Mouse (Mus musculus) heart, embryonic 14.5 days (tissue): Measurements from ENCODE around the gene Osbpl5. TPM values are rescaled to one million over a fixed set of nuclear protein-coding genes. Genes with fewer than 3 reads are reported as not detected.

ENCODE experiments used
- ATAC-seq: fragments of 200-750 bp; cut with Nextera tagmentation; 2 replicates; pipeline ENCODE4 v1.8.0; 2017; ENCODE audit warnings: low read depth, moderate TSS enrichment; ENCODE audit not compliant: insufficient number of reproducible peaks, insufficient read depth, low FRiP score
- H3K27ac ChIP-seq, 2 experiments: fragments of 200-500 bp in 1 of 2; fragments of 300-500 bp in 1 of 2; sonication (generic) in 1 of 2; replicated peaks in 1 of 2; 2 replicates each; pipeline ENCODE4 v1.5.1; 2012 to 2014; ENCODE audit warnings: low read depth in 2 of 2, low read length in 2 of 2, control low read depth in 1 of 2, mild to moderate bottlenecking in 1 of 2, mixed read lengths in 1 of 2; ENCODE audit not compliant: control insufficient read depth in 1 of 2, insufficient read depth in 1 of 2
- H3K27me3 ChIP-seq: fragments of 300-500 bp; sonication (generic); 2 replicates; pipeline ENCODE4 v1.6.1; 2014; ENCODE audit warnings: mild to moderate bottlenecking, low read length, control low read depth; ENCODE audit not compliant: control insufficient read depth, insufficient read depth
- H3K36me3 ChIP-seq: fragments of 300-500 bp; sonication (generic); 2 replicates; pipeline ENCODE4 v1.6.1; 2014; ENCODE audit warnings: mild to moderate bottlenecking, control low read depth, low read length, mixed read lengths; ENCODE audit not compliant: control insufficient read depth, insufficient read depth
- H3K4me1 ChIP-seq, 2 experiments: fragments of 200-500 bp in 1 of 2; fragments of 300-500 bp in 1 of 2; sonication (generic) in 1 of 2; 2 replicates each; pipeline ENCODE4 v1.6.1; 2012 to 2014; ENCODE audit warnings: low read length in 2 of 2, control low read depth in 1 of 2, mixed read lengths in 1 of 2; ENCODE audit not compliant: control insufficient read depth in 2 of 2, insufficient read depth in 2 of 2
- H3K4me2 ChIP-seq: fragments of 300-500 bp; sonication (generic); 2 replicates; pipeline ENCODE4 v1.6.1; 2014; ENCODE audit warnings: mild to moderate bottlenecking, low read length
- H3K4me3 ChIP-seq, 2 experiments: fragments of 200-500 bp in 1 of 2; fragments of 300-500 bp in 1 of 2; sonication (generic) in 1 of 2; 2 replicates each; pipeline ENCODE4 v1.5.1; 2012 to 2014; ENCODE audit warnings: low read length in 2 of 2, mild to moderate bottlenecking in 2 of 2, control low read depth in 1 of 2, low read depth in 1 of 2, moderate library complexity in 1 of 2; ENCODE audit not compliant: control insufficient read depth in 1 of 2, insufficient read depth in 1 of 2
- H3K9ac ChIP-seq: fragments of 300-500 bp; sonication (generic); 2 replicates; pipeline ENCODE4 v1.6.1; 2014; ENCODE audit warnings: mild to moderate bottlenecking, low read length
- H3K9me3 ChIP-seq: fragments of 300-500 bp; sonication (generic); 2 replicates; pipeline ENCODE4 v1.6.1; 2016; ENCODE audit warnings: low read length, control low read depth; ENCODE audit not compliant: control insufficient read depth
- WGBS: fragments of 180-500 bp; shearing (Covaris S2); extraction: QIAGEN DNeasy Blood & Tissue Kit; methylation state at CpG from one replicate; pipeline ENCODE4 v1.1.7; 2014; 5-methylcytosine and 5-hydroxymethylcytosine counted together
- polyA plus RNA-seq: library from polyadenylated mRNA; unstranded; fragments of >200 nt; fragmentation: Nextera tagmentation; extraction: Ambion mirVana; gene quantifications from 2 replicates; pipeline ENCODE4 v1.2.1, GENCODE M21; 2014

Gene Osbpl5
- polyA plus RNA-seq, 1 experiment from 2014 or later: 34.9 TPM

DNA sequence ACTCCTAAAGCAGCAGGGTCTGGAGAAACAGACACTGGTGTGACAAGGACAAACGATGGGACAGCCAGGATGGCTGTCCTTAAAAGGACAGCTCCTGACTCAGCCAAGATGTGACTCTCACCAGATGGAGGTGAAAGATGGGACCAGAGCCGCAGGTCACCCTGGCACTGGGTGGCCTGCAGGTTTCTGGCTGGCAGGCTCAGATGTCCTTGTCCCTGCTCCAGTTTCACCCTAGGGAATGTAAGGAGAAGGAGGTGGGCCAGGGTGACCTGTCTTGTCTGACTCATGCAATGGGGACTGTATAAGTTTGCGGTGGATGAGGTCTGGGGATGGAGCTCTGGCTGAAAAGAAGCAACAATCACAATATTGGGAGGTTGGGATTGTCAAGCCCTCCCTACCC lies 4.2 kb downstream of the Osbpl5 start:
- no peaks in the 10 kb centered on the region for H3K36me3 ChIP-seq
- no peak overlapping the region for H3K4me2 ChIP-seq
- ATAC-seq: no peak
- no peak overlapping the region; the same call in 1 of the 2 replicates for H3K9ac ChIP-seq
- peaks cover 25% of the 10 kb centered on the region; the same call in 1 of the 2 replicates for H3K27me3 ChIP-seq
- no peaks in the 10 kb centered on the region for H3K9me3 ChIP-seq
- H3K4me1 ChIP-seq: peaks cover 16 to 24% of the 10 kb centered on the region in 2 experiments; a peak in 3 of 4 replicates
- no peak overlapping the region for H3K4me3 ChIP-seq
- 66% methylated on average over 3 of the region's 3 CpGs for WGBS
- H3K27ac ChIP-seq: no peak overlapping the region

DNA sequence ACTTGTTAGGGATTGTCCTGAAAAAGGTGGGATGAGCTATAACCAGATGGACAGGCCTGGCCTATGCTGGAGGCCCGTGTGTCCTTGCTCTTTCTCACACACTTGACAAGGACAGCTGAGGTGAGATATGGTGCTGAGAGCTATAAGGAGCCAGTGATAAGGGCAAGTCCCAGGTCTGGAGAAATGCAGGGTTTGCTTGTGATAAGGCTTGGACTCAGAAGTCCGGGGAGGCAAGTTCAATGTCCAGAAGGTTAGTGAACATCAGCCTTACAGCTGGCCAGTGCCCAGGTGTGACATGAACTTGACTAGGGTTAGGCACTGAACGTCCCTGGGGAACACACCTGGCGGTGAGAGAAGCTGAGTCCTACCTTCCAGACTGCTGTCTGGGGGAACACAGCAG lies 4.7 kb downstream of the Osbpl5 start:
- Histone ChIP-seq H3K4me1 (peaks cover 13 to 20% of the 10 kb centered on the region in 2 experiments; a peak in 3 of 4 replicates), H3K9me3 (no peaks in the 10 kb centered on the region), H3K9ac (no peak overlapping the region), H3K4me2 (no peak overlapping the region), H3K27me3 (peaks cover 25% of the 10 kb centered on the region; the same call in 1 of the 2 replicates), H3K36me3 (no peaks in the 10 kb centered on the region), H3K27ac (no peak overlapping the region), H3K4me3 (no peak overlapping the region)
- 25% methylated on average over 4 of the region's 4 CpGs for WGBS
- no peak for ATAC-seq

DNA sequence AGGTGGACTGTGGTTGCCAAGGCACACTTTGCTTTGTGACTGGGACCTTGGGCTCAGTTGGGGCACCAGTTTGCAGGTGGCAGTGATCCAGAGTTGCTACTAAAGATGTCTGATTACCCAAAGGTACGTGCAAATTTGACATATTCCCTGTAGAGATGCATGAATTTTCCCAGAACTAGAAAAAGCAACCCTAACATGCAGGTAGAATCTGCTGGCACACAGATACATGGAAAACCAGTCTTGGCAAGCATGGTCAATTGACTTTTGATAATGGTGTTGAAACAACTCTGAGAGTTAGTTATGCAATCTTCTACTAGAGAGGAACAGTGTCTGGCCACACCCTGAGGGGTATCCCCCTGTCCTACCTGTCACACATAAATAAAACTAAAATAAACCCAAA lies 5.4 kb downstream of the Osbpl5 start:
- Histone ChIP-seq H3K27me3 (peaks cover 21% of the 10 kb centered on the region; the same call in 1 of the 2 replicates), H3K9ac (no peak overlapping the region), H3K4me1 (peaks cover 12 to 16% of the 10 kb centered on the region in 2 experiments; a peak in 3 of 4 replicates), H3K4me3 (no peak overlapping the region), H3K27ac (no peak overlapping the region), H3K9me3 (no peaks in the 10 kb centered on the region), H3K36me3 (no peaks in the 10 kb centered on the region), H3K4me2 (no peak overlapping the region)
- no peak for ATAC-seq
- WGBS: 74% methylated on average over 1 of the region's 1 CpGs

DNA sequence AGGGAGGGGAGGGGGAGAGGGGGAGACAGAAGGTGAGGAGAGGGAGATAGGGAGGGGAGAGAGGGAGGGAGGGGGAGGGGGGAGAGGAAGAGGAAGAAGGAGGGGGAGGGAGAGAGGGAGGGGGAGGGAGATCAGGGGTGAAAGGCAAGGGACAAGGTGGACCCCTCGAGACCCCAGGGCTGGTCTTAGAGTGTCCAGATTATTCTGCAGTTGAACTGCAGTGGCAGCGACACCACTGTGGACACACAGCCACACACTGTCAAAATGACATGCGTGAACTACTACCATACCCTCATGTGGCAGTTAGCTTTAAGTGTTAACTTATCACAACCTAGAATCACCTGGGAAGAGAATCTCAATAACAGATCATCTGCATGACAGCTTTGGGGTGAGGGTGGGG lies 7.7 kb downstream of the Osbpl5 start:
- Histone ChIP-seq H3K4me1 (peaks cover 11 to 14% of the 10 kb centered on the region in 2 experiments; a peak in 3 of 4 replicates), H3K4me3 (no peak overlapping the region), H3K27ac (no peak overlapping the region), H3K36me3 (no peaks in the 10 kb centered on the region), H3K9me3 (no peaks in the 10 kb centered on the region), H3K4me2 (no peak overlapping the region), H3K9ac (no peak overlapping the region), H3K27me3 (no peaks in the 10 kb centered on the region)
- no peak for ATAC-seq
- 71% methylated on average over 3 of the region's 3 CpGs for WGBS

DNA sequence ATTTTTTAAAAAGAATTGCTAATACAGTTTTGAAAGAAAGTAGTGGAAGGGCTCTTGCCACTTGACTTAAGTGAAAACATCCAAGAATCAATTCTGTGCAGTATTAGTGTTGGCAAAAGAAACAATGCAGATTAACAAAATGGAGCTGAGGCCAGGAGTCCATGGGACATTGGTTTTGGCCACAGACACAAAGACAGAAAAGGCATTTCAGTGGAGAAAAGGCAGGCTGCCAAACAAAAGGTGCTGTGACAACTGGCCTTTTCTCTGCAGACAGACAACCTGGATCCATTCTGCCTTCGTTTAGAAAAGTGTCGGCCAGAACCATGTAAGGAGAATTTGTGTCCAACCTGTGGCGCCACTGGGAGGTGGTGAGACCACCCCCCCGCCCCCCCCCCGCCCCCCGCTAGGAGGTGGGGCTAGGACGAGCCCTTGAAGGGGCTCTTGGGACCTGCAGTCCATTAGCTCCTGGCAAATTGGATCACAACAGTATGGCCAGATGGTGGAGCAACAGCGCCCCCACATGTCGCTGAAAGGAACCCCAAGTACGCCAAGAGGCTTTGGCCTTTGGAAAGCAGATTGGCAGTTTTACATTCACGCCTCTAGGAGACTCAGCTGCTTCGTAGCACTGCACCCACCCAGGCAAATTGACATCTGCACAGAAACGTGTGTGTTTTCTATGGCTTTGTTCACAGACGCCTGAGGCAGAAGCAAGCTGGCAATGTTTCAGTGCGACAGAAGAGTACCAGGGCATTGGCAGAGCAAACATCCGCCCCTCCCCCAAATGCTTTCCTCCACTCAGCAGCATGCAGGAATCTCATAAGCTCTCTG lies 8.5 kb downstream of the Osbpl5 start:
- Histone ChIP-seq H3K27ac (no peak overlapping the region; a peak in 1 of 4 replicates), H3K9ac (peak overlapping the region; percentile 27; the same call in 1 of the 2 replicates), H3K9me3 (no peaks in the 10 kb centered on the region), H3K36me3 (no peaks in the 10 kb centered on the region), H3K4me3 (peak overlapping the region in 1 of 2 experiments; percentile 15; a peak in 1 of 4 replicates), H3K4me1 (peaks cover 11 to 14% of the 10 kb centered on the region in 2 experiments; a peak in 3 of 4 replicates), H3K4me2 (peak overlapping the region; percentile 59), H3K27me3 (no peaks in the 10 kb centered on the region)
- ATAC-seq: peak; percentile 82
- WGBS: 4% methylated on average over 16 of the region's 16 CpGs

DNA sequence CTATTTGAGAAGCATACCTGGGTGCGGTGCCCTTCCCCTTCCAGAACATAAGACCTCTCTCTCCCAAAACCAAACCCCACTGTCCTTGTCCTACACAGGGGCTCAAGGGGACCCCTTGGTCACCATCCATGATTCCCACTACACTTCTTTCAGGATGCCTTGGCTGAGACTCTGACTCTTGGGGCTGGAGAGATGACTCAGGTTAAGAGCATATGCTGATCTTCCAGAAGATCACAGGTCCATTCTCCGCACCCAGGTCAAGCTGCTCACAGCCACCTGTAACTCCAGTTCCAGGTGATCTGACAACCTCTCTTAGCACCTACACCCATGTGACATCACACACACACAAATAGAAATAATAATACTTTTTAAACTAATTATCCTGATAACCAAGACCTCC lies 16.1 kb downstream of the Osbpl5 start:
- H3K27me3 ChIP-seq: no peaks in the 10 kb centered on the region
- peak overlapping the region; percentile 98 for H3K9ac ChIP-seq
- H3K4me3 ChIP-seq: peak overlapping the region; percentile 66 to 93
- peak overlapping the region in 1 of 2 experiments; percentile 92; a peak in 2 of 4 replicates for H3K27ac ChIP-seq
- peaks cover 28 to 34% of the 10 kb centered on the region in 2 experiments for H3K4me1 ChIP-seq
- peak overlapping the region; percentile 94 for H3K4me2 ChIP-seq
- 10% methylated on average over 2 of the region's 2 CpGs for WGBS
- H3K36me3 ChIP-seq: no peaks in the 10 kb centered on the region
- no peak for ATAC-seq
- H3K9me3 ChIP-seq: no peaks in the 10 kb centered on the region

DNA sequence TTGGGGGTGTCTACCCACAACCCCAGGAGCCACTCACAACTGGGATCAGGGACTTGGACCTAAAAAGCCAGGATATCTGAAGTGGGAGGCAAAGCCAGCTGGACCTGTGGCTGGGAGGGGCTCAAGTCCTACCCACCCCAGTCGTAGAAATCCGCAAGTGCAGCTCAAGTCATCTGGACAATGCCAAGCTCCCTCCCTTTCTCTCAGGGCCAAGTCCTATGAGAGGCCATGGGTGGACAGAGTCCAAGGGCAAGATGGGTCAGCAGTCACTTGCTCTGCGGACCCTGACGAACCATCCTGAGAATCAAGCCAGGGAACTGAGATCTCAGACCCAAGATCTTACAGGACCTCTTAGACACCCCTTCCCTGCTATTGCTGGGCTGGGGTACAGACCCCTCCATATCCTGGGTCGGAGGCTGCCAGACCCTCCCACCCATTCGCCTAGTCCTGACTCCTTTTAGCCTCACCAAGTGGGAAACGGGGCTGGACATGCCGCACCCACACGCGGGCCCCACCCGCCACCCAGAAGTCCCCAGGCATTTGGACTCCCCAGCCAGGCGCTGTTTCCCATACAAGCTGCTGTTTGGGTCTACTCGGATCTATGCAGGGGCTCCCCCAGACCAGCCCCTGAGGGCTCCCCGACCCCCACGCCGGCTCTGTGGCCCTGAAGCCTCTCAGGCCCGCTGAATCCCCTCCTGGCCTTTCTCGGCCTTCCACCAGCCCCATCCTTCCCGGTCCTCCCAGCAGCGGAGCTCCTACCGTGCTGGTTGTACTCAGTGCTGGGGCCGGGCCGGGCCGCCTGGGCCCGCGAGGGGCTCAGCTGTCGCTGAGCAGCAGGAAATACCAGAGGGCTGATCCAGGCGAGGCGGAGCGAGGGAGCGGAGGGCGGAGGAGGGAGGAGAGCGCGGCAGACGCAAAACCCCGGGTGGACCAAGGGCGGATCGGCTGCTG lies 17.0 kb downstream of the Osbpl5 start:
- Histone ChIP-seq H3K4me2 (peak overlapping the region; percentile 94), H3K9me3 (no peaks in the 10 kb centered on the region), H3K27ac (peak overlapping the region; percentile 64 to 92), H3K4me1 (peaks cover 28 to 34% of the 10 kb centered on the region in 2 experiments), H3K4me3 (peak overlapping the region; percentile 66 to 93), H3K36me3 (peaks cover 1% of the 10 kb centered on the region; the same call in 1 of the 2 replicates), H3K27me3 (no peaks in the 10 kb centered on the region), H3K9ac (peak overlapping the region; percentile 98)
- 1% methylated on average over 37 of the region's 38 CpGs for WGBS
- peak; percentile 88 for ATAC-seq
